Mouse (Mus musculus): ENCODE results near the gene Lrp10. TPM values are rescaled to one million over a fixed set of nuclear protein-coding genes. Genes with fewer than 3 reads are reported as not detected.
A peak's percentile ranks its signal among the peaks of the same experiment; 100 is the strongest.

Lrp10 gene
- polyA plus RNA-seq (2015; fragmentation: Nextera tagmentation; extraction: Ambion mirVana), result 30.1 and 32.7 TPM in 2 replicates

GRCm38 (mm10) chr14:54463959-54464292, at the start of gene Lrp10:
Lrp10 (plus strand) TSS chr14:54464137.
- Histone ChIP-seq H3K27me3 (no peaks in the 10 kb centered on the region), H3K9me3 (no peaks in the 10 kb centered on the region), H3K4me2 (peak within 1 kb of the TSS; percentile 87), H3K4me3 (peak within 1 kb of the TSS; percentile 80), H3K9ac (peak within 1 kb of the TSS; percentile 84), H3K36me3 (peaks cover 21% of the 10 kb centered on the region), H3K27ac (replicated peaks) (peak within 1 kb of the TSS; percentile 71), H3K4me1 (replicated peaks) (peaks cover 16% of the 10 kb centered on the region)
- peak; percentile 91 for ATAC-seq (ENCODE audit: low read depth)
- under 1% methylated on average over 35 of the region's 35 CpGs for WGBS

DNA sequence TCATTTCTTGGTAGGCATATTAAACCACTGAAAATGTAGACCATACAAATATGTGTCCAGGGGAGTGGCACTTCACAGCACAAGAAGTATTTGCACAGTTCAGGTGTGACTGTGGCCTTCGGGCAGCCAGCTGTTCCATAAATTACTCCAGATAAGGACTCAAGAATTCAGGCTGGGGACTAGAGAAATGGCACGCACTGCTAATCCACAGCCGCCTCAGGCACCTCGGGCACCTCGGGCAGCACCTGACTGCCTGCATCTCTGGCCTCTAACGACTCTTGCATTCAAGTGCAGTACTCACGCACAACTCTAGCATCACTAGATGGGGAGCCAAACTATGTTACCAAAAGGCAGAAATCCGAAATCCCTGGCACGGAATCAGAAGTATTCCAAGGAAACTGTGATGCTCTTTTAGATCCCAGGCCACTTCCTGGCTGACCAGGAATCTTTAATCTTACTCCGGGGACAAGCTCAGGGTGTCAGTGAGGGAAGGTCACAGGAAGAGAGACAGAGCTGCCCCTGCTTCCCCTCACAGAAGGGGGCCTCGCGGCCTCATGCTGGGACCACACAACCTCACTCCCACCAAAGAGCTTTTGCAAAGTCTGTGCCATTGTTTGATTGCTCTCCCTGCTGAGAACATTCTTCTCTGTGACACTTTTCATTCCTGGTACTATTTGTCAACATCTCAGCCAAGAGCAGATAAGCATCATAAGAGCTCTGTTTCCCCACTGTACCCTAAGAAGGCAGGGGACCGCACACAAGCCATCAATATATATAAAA, 48.5 kb upstream of the Lrp10 start:
- ATAC-seq (ENCODE audit: low read depth), result no peak
- peaks cover 16% of the 10 kb centered on the region for H3K4me1 ChIP-seq (replicated peaks)
- H3K4me2 ChIP-seq, result no peak overlapping the region
- WGBS, result 9% methylated on average over 13 of the region's 13 CpGs
- H3K27me3 ChIP-seq, result peaks cover 40% of the 10 kb centered on the region
- H3K4me3 ChIP-seq, result no peak overlapping the region
- H3K27ac ChIP-seq (replicated peaks), result no peak overlapping the region
- H3K36me3 ChIP-seq, result no peaks in the 10 kb centered on the region
- H3K9ac ChIP-seq, result no peak overlapping the region
- H3K9me3 ChIP-seq, result no peaks in the 10 kb centered on the region

GRCm38 (mm10) chr14:54416229-54416775, 47.6 kb upstream of the Lrp10 start:
- WGBS, result 23% methylated on average over 5 of the region's 5 CpGs
- Histone ChIP-seq H3K36me3 (no peaks in the 10 kb centered on the region), H3K4me2 (no peak overlapping the region), H3K27ac (replicated peaks) (no peak overlapping the region), H3K9me3 (no peaks in the 10 kb centered on the region), H3K27me3 (peaks cover 40% of the 10 kb centered on the region), H3K4me1 (replicated peaks) (peaks cover 16% of the 10 kb centered on the region), H3K4me3 (no peak overlapping the region), H3K9ac (no peak overlapping the region)
- no peak for ATAC-seq (ENCODE audit: low read depth)

DNA sequence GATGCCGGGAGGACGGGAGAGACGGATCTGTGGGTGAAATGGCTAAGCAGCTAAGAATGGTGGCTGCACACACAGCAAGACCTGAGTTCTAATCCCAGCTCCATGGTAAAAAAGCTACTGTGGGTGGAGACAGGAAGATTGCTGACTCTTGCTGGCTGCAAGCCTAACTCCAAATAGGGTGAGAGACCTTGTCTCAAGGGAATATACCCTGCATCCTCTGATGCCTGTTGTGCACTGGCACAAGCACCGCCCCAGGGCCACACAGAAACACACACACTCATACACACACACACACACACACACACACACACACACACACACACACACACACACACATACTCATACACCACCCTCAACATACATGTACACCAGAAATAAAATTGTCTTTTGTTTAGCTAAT, 47.1 kb upstream of the Lrp10 start:
- Histone ChIP-seq H3K27me3 (peaks cover 40% of the 10 kb centered on the region), H3K36me3 (no peaks in the 10 kb centered on the region), H3K9me3 (no peaks in the 10 kb centered on the region), H3K27ac (replicated peaks) (no peak overlapping the region), H3K4me1 (replicated peaks) (peaks cover 16% of the 10 kb centered on the region), H3K4me3 (no peak overlapping the region), H3K9ac (no peak overlapping the region), H3K4me2 (no peak overlapping the region)
- WGBS, result 64% methylated on average over 4 of the region's 4 CpGs
- no peak for ATAC-seq (ENCODE audit: low read depth)

DNA sequence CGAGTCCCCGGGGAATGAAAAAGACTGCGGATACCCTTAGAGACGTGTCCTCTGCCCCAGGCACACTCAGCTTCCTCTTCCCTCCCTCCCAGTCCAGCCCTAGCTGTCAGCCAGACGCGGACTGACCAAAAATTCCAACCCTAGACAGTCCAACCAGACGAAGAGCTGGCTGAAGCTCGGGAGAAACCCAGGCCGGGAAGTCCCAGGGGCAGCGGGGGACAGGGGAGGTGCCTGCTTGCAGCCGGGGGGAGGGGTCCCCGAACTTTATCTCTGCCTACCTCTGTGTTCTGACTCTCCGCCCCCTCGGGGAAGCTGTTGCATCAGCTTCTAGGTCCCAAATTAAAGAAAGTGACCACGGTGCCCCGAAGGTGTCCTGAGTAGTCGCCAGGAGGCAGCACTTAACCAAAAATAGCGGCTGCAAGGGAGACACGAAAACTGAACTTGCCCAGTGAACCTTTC, 46.3 kb upstream of the Lrp10 start, which contains the start of gene Slc7a7:
Gene Slc7a7, minus strand, starts transcription at position 158 of the 459 bp plus-strand sequence.
- no peak within 1 kb of the TSS for H3K4me3 ChIP-seq
- peak within 1 kb of the TSS; percentile 21 for H3K4me2 ChIP-seq
- H3K27ac ChIP-seq (replicated peaks), result no peak within 1 kb of the TSS
- H3K9me3 ChIP-seq, result no peaks in the 10 kb centered on the region
- 7% methylated on average over 19 of the region's 19 CpGs for WGBS
- no peaks in the 10 kb centered on the region for H3K36me3 ChIP-seq
- peaks cover 16% of the 10 kb centered on the region for H3K4me1 ChIP-seq (replicated peaks)
- ATAC-seq (ENCODE audit: low read depth), result no peak
- peaks cover 40% of the 10 kb centered on the region for H3K27me3 ChIP-seq
- no peak within 1 kb of the TSS for H3K9ac ChIP-seq

- peaks cover 18% of the 10 kb centered on the region for H3K27me3 ChIP-seq
- no peak overlapping the region for H3K27ac ChIP-seq (replicated peaks)
- no peaks in the 10 kb centered on the region for H3K9me3 ChIP-seq
- 92% methylated on average over 2 of the region's 2 CpGs for WGBS
- no peak overlapping the region for H3K4me3 ChIP-seq
- no peak for ATAC-seq (ENCODE audit: low read depth)
- no peaks in the 10 kb centered on the region for H3K36me3 ChIP-seq
- H3K4me1 ChIP-seq (replicated peaks), result peaks cover 12% of the 10 kb centered on the region
- no peak overlapping the region for H3K4me2 ChIP-seq
- no peak overlapping the region for H3K9ac ChIP-seq
Observed at GRCm38 (mm10) chr14:54421014-54421413, 42.9 kb upstream of the Lrp10 start.

DNA sequence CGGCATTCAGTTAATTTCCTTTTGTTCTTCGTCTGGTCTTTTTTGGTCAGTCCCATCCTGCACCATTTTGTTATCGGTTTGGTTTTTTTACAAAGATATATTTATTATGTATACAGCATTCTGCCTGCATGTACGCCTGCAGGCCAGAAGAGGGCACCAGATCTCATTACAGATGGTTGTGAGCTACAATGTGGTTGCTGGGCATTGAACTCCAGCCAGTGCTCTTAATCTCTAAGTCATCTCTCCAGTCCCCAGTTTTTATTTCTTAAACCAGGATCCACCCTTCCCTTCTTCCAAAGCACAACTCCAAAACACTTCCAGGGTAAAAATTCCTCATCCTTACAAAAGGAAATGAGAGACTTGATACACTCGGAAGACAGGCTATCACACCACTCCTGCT, 40.5 kb upstream of the Lrp10 start:
- no peak overlapping the region for H3K4me3 ChIP-seq
- peaks cover 22% of the 10 kb centered on the region for H3K4me1 ChIP-seq (replicated peaks)
- 64% methylated on average over 5 of the region's 5 CpGs for WGBS
- no peaks in the 10 kb centered on the region; the same call in 1 of the 2 replicates for H3K27me3 ChIP-seq
- H3K4me2 ChIP-seq, result no peak overlapping the region
- no peak for ATAC-seq (ENCODE audit: low read depth)
- no peak overlapping the region for H3K27ac ChIP-seq (replicated peaks)
- no peaks in the 10 kb centered on the region for H3K9me3 ChIP-seq
- no peak overlapping the region for H3K9ac ChIP-seq
- no peaks in the 10 kb centered on the region for H3K36me3 ChIP-seq

- WGBS, result 89% methylated on average over 1 of the region's 1 CpGs
- ATAC-seq (ENCODE audit: low read depth), result no peak
- H3K9me3 ChIP-seq, result no peaks in the 10 kb centered on the region
Observed at GRCm38 (mm10) chr14:54424634-54425033, 39.3 kb upstream of the Lrp10 start.

GRCm38 (mm10) chr14:54425540-54425939, 38.4 kb upstream of the Lrp10 start:
- Histone ChIP-seq H3K4me1 (replicated peaks) (peaks cover 42% of the 10 kb centered on the region), H3K36me3 (peaks cover 11% of the 10 kb centered on the region; the same call in 1 of the 2 replicates), H3K4me3 (peak overlapping the region; percentile 58; the same call in 1 of the 2 replicates), H3K9ac (no peak overlapping the region), H3K27ac (replicated peaks) (no peak overlapping the region), H3K9me3 (no peaks in the 10 kb centered on the region), H3K4me2 (peak overlapping the region; percentile 68), H3K27me3 (no peaks in the 10 kb centered on the region)
- ATAC-seq (ENCODE audit: low read depth), result no peak
- 81% methylated on average over 1 of the region's 1 CpGs for WGBS

More at GRCm38 (mm10) chr14:54424634-54425033, 39.3 kb upstream of the Lrp10 start:
- no peaks in the 10 kb centered on the region for H3K27me3 ChIP-seq
- H3K4me2 ChIP-seq, result no peak overlapping the region
- no peak overlapping the region for H3K4me3 ChIP-seq
- H3K27ac ChIP-seq (replicated peaks), result no peak overlapping the region
- H3K36me3 ChIP-seq, result peaks cover 6% of the 10 kb centered on the region; the same call in 1 of the 2 replicates
- peaks cover 33% of the 10 kb centered on the region for H3K4me1 ChIP-seq (replicated peaks)
- no peak overlapping the region for H3K9ac ChIP-seq

- H3K36me3 ChIP-seq, result peaks cover 11% of the 10 kb centered on the region; the same call in 1 of the 2 replicates
- peak overlapping the region; percentile 58 for H3K4me3 ChIP-seq
- peaks cover 48% of the 10 kb centered on the region for H3K4me1 ChIP-seq (replicated peaks)
- ATAC-seq (ENCODE audit: low read depth), result peak; percentile 38
- H3K4me2 ChIP-seq, result peak overlapping the region; percentile 68
- WGBS, result 35% methylated on average over 14 of the region's 14 CpGs
- peaks cover 3% of the 10 kb centered on the region for H3K27me3 ChIP-seq
- peak overlapping the region; percentile 79 for H3K9ac ChIP-seq
- peak overlapping the region; percentile 93 for H3K27ac ChIP-seq (replicated peaks)
- no peaks in the 10 kb centered on the region for H3K9me3 ChIP-seq
Observed at GRCm38 (mm10) chr14:54426003-54426688, 37.8 kb upstream of the Lrp10 start.

- peak; percentile 83 for ATAC-seq (ENCODE audit: low read depth)
- WGBS, result 0% methylated on average over 48 of the region's 48 CpGs
- peak within 1 kb of the TSS; percentile 68 for H3K4me2 ChIP-seq
- no peaks in the 10 kb centered on the region for H3K9me3 ChIP-seq
- H3K36me3 ChIP-seq, result peaks cover 11% of the 10 kb centered on the region; the same call in 1 of the 2 replicates
- peak within 1 kb of the TSS; percentile 58 for H3K4me3 ChIP-seq
- H3K4me1 ChIP-seq (replicated peaks), result peaks cover 53% of the 10 kb centered on the region
- H3K9ac ChIP-seq, result peak within 1 kb of the TSS; percentile 79
- H3K27me3 ChIP-seq, result peaks cover 7% of the 10 kb centered on the region
- H3K27ac ChIP-seq (replicated peaks), result peak within 1 kb of the TSS; percentile 93
Observed at GRCm38 (mm10) chr14:54426689-54427398, 37.1 kb upstream of the Lrp10 start, which contains the start of gene Mrpl52. Mrpl52 (plus strand) TSS chr14:54426909.
